Mouse (Mus musculus) MEL (cell line): ENCODE results near the gene Rbpj. TPM values are rescaled to one million over a fixed set of nuclear protein-coding genes. Genes with fewer than 3 reads are reported as not detected.

Source experiments
- DNase-seq: peaks from one replicate; pipeline ENCODE4 v3.0.0; 2011; ENCODE audit warnings: low read depth, low spot score
- H3K27ac ChIP-seq: 2 replicates; pipeline ENCODE4 v1.5.1; 2012; ENCODE audit warnings: low read depth, mild to moderate bottlenecking, control low read depth, low read length, moderate library complexity; ENCODE audit not compliant: control insufficient read depth
- H3K27me3 ChIP-seq, 2 experiments: fragments of 150-350 bp in 1 of 2; sonication (generic) in 1 of 2; 2 replicates each; pipeline ENCODE4 v1.6.1; 2012; ENCODE audit warnings: low read length in 2 of 2, mild to moderate bottlenecking in 2 of 2, improper control_type of control experiment in 1 of 2, moderate library complexity in 1 of 2; ENCODE audit not compliant: insufficient read depth in 2 of 2, control insufficient read depth in 1 of 2
- H3K36me3 ChIP-seq, 2 experiments: 2 replicates each; pipeline ENCODE4 v1.6.1; 2012 to 2014; ENCODE audit warnings: low read length in 2 of 2, improper control_type of control experiment in 1 of 2, inconsistent platforms in 1 of 2, mild to moderate bottlenecking in 1 of 2; ENCODE audit not compliant: insufficient read depth in 2 of 2, control insufficient read depth in 1 of 2
- H3K4me1 ChIP-seq, 2 experiments: fragments of 150-350 bp in 1 of 2; sonication (generic) in 1 of 2; 2 replicates each; pipeline ENCODE4 v1.6.1; 2012; ENCODE audit warnings: low read length in 2 of 2, improper control_type of control experiment in 1 of 2, mild to moderate bottlenecking in 1 of 2; ENCODE audit not compliant: insufficient read depth in 2 of 2, control insufficient read depth in 1 of 2
- H3K4me3 ChIP-seq, 2 experiments: fragments of 150-350 bp in 1 of 2; sonication (generic) in 1 of 2; 2 replicates each; pipeline ENCODE4 v1.5.1; 2012; ENCODE audit warnings: low read depth in 2 of 2, low read length in 2 of 2, mild to moderate bottlenecking in 2 of 2, moderate library complexity in 2 of 2, control low read depth in 1 of 2, improper control_type of control experiment in 1 of 2; ENCODE audit not compliant: control insufficient read depth in 1 of 2, insufficient read depth in 1 of 2
- H3K79me2 ChIP-seq: 2 replicates; pipeline ENCODE4 v1.6.1; 2012; ENCODE audit warnings: mild to moderate bottlenecking, low read length, moderate library complexity; ENCODE audit not compliant: control insufficient read depth, poor library complexity, insufficient read depth
- H3K9ac ChIP-seq: 2 replicates; pipeline ENCODE4 v1.6.1; 2012; ENCODE audit warnings: low read depth, mild to moderate bottlenecking, control low read depth, low read length, moderate library complexity; ENCODE audit not compliant: control insufficient read depth, poor library complexity, severe bottlenecking
- H3K9me3 ChIP-seq: fragments of 150-350 bp; sonication (generic); replicated peaks from 2 replicates; pipeline ENCODE4 v1.6.1; 2012; ENCODE audit warnings: mild to moderate bottlenecking, low read length, improper control_type of control experiment, moderate library complexity; ENCODE audit not compliant: insufficient read depth
- BHLHE40 ChIP-seq: IDR thresholded peaks from 2 replicates; pipeline ENCODE4 v1.6.1; 2012; ENCODE audit warnings: low read depth, mild to moderate bottlenecking, inconsistent platforms, low read length, improper control_type of control experiment, borderline replicate concordance
- CTCF ChIP-seq, 3 experiments: IDR thresholded peaks in 2 of 3; conservative IDR thresholded peaks in 1 of 3; 2 replicates each; pipeline ENCODE4 v1.5.1; 2011 to 2012; ENCODE audit warnings: low read length in 3 of 3, low read depth in 2 of 3, mild to moderate bottlenecking in 2 of 3, improper control_type of control experiment in 1 of 3, inconsistent platforms in 1 of 3, mixed read lengths in 1 of 3, moderate library complexity in 1 of 3; ENCODE audit not compliant: control insufficient read depth in 1 of 3, insufficient read depth in 1 of 3, poor library complexity in 1 of 3, severe bottlenecking in 1 of 3
- EP300 ChIP-seq, 2 experiments: IDR thresholded peaks; 2 replicates each; pipeline ENCODE4 v1.6.1; 2011; ENCODE audit warnings: improper control_type of control experiment in 2 of 2, low read length in 2 of 2, low read depth in 1 of 2, mild to moderate bottlenecking in 1 of 2
- ETS1 ChIP-seq: IDR thresholded peaks from 2 replicates; pipeline ENCODE4 v1.6.1; 2012; ENCODE audit warnings: low read depth, mild to moderate bottlenecking, inconsistent platforms, low read length, improper control_type of control experiment, moderate library complexity
- HCFC1 ChIP-seq: IDR thresholded peaks from 2 replicates; pipeline ENCODE4 v1.6.1; 2012; ENCODE audit warnings: low read depth, mild to moderate bottlenecking, inconsistent platforms, low read length, improper control_type of control experiment, moderate library complexity
- KAT2A ChIP-seq: conservative IDR thresholded peaks from 2 replicates; pipeline ENCODE4 v1.6.1; 2012; ENCODE audit warnings: low read depth, low read length, improper control_type of control experiment, inconsistent platforms
- NRF1 ChIP-seq: IDR thresholded peaks from 2 replicates; pipeline ENCODE4 v1.6.1; 2014; ENCODE audit warnings: low read depth, mild to moderate bottlenecking, inconsistent platforms, low read length, improper control_type of control experiment, moderate library complexity; ENCODE audit not compliant: poor library complexity, insufficient read depth, severe bottlenecking
- RAD21 ChIP-seq: IDR thresholded peaks from 2 replicates; pipeline ENCODE4 v1.6.1; 2011; ENCODE audit warnings: mild to moderate bottlenecking, low read depth, low read length, improper control_type of control experiment
- SIN3A ChIP-seq: IDR thresholded peaks from 2 replicates; pipeline ENCODE4 v1.6.1; 2012; ENCODE audit warnings: low read length, improper control_type of control experiment, inconsistent platforms
- SMC3 ChIP-seq: IDR thresholded peaks from 2 replicates; pipeline ENCODE4 v1.6.1; 2011; ENCODE audit warnings: low read depth, low read length, improper control_type of control experiment
- TBP ChIP-seq: IDR thresholded peaks from 2 replicates; pipeline ENCODE4 v1.8.0; 2011; ENCODE audit warnings: low read depth, low read length, improper control_type of control experiment
- USF2 ChIP-seq, 2 experiments: IDR thresholded peaks; 2 replicates each; pipeline ENCODE4 v1.6.1; 2011 to 2012; ENCODE audit warnings: improper control_type of control experiment in 2 of 2, low read length in 2 of 2, borderline replicate concordance in 1 of 2, inconsistent platforms in 1 of 2, low read depth in 1 of 2, mild to moderate bottlenecking in 1 of 2; ENCODE audit not compliant: insufficient read depth in 1 of 2
- ZKSCAN1 ChIP-seq: IDR thresholded peaks from 2 replicates; pipeline ENCODE4 v1.6.1; 2012; ENCODE audit warnings: low read depth, mild to moderate bottlenecking, inconsistent platforms, low read length, improper control_type of control experiment, moderate library complexity
- ZMIZ1 ChIP-seq: IDR thresholded peaks from 2 replicates; pipeline ENCODE4 v1.6.1; 2012; ENCODE audit warnings: low read depth, mild to moderate bottlenecking, inconsistent platforms, low read length, improper control_type of control experiment, moderate library complexity
- polyA plus RNA-seq, 2 experiments: library from polyadenylated mRNA; stranded (reverse) in 1 of 2; unstranded in 1 of 2; fragments of >175 nt in 1 of 2; fragments of >200 nt in 1 of 2; gene quantifications; 2 replicates each; pipeline versions ENCODE4 v1.2.1 to v1.2.4; 2012; ENCODE audit warnings: low replicate concordance in 2 of 2, low read depth in 1 of 2; ENCODE audit not compliant: insufficient read length in 2 of 2, insufficient read depth in 1 of 2, missing spikeins in 1 of 2
- total RNA-seq: library from RNA; depleted of rRNA; stranded (reverse); fragments of 300-350 nt; gene quantifications from 2 replicates; pipeline ENCODE4 v1.2.3, GENCODE M21; 2012

The Rbpj gene
- total and polyA plus RNA-seq, 3 experiments: 6.0 to 34.5 (median 19.1) TPM

DNA sequence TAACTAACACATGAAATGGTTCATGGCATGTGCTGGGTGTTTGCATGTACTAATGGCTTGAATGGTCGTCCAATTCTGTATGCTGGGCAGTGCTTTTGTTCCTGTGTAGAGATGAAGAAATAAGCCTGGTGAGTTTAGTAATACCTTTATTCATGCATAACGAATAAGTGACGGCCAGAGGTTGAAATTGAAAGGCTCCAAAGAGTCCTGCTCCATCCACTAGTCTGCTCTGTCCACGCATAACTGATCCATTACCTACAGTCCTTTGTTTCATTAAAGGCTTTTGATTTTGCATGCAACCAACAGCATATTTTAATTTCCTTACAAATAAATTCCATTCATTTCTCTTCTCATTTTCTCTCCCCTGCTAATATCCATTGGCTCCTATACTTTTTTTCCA is 53.2 kb downstream of the Rbpj start:
- Histone ChIP-seq H3K4me1 (no peaks in the 10 kb centered on the region), H3K9me3 (no peaks in the 10 kb centered on the region)

DNA sequence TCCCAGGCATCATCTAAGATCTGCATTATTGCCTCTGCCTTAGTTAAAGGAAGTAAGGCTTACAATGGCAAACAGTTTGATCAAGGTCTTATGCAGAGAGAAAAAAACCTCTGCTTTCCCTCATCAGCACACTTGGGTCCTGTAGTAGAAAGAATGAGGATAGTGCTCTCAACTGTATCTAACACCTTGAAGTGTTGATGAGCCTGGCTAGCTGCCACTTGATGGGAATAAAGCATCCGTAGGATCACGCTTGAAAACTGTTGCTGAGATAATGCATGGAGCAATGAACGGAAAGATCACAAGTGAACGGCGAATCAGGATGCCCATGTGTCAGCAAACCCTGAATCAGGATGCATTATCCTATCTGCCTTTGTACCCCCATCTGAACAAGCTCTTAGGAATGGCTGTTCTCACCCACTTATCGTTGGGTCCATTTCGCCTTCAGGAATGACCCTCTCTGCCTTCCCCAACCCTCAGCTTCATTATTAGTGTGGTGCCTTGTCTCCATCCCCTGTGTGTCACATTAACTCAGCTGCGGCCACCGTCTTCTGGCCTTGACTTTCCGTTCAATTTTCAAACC is 54.1 kb downstream of the Rbpj start:
- H3K4me3 ChIP-seq: no peak overlapping the region
- no peak for TF ChIP-seq KAT2A
- no peak for TF ChIP-seq CTCF (IDR thresholded peaks at IDR 0.05 in 2 of 3, conservative IDR thresholded peaks at IDR 0.05 in 1 of 3; ENCODE audit: control insufficient read depth in 1 of 3, insufficient read depth in 1 of 3, low read depth in 2 of 3, low read length in 3 of 3, poor library complexity in 1 of 3, severe bottlenecking in 1 of 3)
- TF ChIP-seq ZKSCAN1: no peak
- no peak for TF ChIP-seq BHLHE40
- no peak for TF ChIP-seq RAD21
- TF ChIP-seq ZMIZ1: no peak
- TF ChIP-seq SIN3A: no peak
- TF ChIP-seq NRF1: no peak
- TF ChIP-seq TBP: no peak
- H3K36me3 ChIP-seq: no peaks in the 10 kb centered on the region
- H3K9me3 ChIP-seq: no peaks in the 10 kb centered on the region
- H3K27ac ChIP-seq: no peak overlapping the region
- H3K9ac ChIP-seq: no peak overlapping the region
- H3K4me1 ChIP-seq: no peaks in the 10 kb centered on the region
- no peak for DNase-seq
- no peaks in the 10 kb centered on the region for H3K27me3 ChIP-seq
- no peaks in the 10 kb centered on the region; the same call in 1 of the 2 replicates for H3K79me2 ChIP-seq

More for the DNA sequence above, 53.2 kb downstream of the Rbpj start:
- H3K9ac ChIP-seq: no peak overlapping the region
- no peak for DNase-seq
- no peaks in the 10 kb centered on the region; the same call in 1 of the 2 replicates for H3K79me2 ChIP-seq
- H3K36me3 ChIP-seq: no peaks in the 10 kb centered on the region
- H3K27ac ChIP-seq: no peak overlapping the region
- no peaks in the 10 kb centered on the region for H3K27me3 ChIP-seq
- no peak overlapping the region for H3K4me3 ChIP-seq
- TF ChIP-seq EP300 (IDR thresholded peaks at IDR 0.05; ENCODE audit: low read depth in 1 of 2, low read length in 2 of 2): no peak
- TF ChIP-seq SMC3: no peak
- TF ChIP-seq ETS1: no peak
- no peak for TF ChIP-seq HCFC1

DNA sequence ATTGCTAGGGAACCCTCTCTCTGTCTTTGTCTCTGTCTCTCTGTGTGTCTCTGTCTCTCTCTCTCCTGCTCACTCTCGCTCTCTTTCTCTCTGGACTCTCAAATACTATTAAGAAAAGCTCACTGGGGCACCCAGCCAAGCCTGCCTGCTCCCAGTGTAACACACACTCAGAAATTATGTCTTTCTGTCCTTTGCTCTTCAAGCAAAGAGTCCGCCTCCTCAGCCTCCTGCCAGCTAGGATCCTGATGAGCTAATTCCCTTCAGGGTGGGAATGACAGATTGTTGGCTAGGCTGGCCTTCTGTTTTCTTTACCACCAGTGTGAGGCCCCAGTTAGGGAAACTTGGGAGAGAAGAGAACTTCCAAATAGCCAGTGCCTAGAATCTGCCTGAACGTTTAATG is 57.1 kb downstream of the Rbpj start:
- Histone ChIP-seq H3K36me3 (no peaks in the 10 kb centered on the region), H3K9me3 (no peaks in the 10 kb centered on the region), H3K9ac (no peak overlapping the region), H3K4me3 (no peak overlapping the region), H3K27ac (no peak overlapping the region), H3K27me3 (no peaks in the 10 kb centered on the region), H3K4me1 (no peaks in the 10 kb centered on the region), H3K79me2 (no peaks in the 10 kb centered on the region; the same call in 1 of the 2 replicates)
- TF ChIP-seq NRF1: no peak
- TF ChIP-seq USF2 (IDR thresholded peaks at IDR 0.05; ENCODE audit: borderline replicate concordance in 1 of 2, insufficient read depth in 1 of 2, low read depth in 1 of 2, low read length in 2 of 2): no peak
- no peak for DNase-seq
